Mouse (Mus musculus) cerebellum, adult 2 months (tissue): ENCODE data around the gene Tmem164.

Experiments used
- CTCF ChIP-seq: fragments of 200-500 bp; IDR thresholded peaks from 2 replicates; pipeline ENCODE4 v1.5.1; 2011; ENCODE audit warnings: low read depth, mild to moderate bottlenecking, control low read depth, low read length, moderate library complexity, borderline replicate concordance; ENCODE audit not compliant: insufficient read depth
- POLR2A ChIP-seq: fragments of 200-500 bp; IDR thresholded peaks from 2 replicates; pipeline ENCODE4 v1.6.1; 2011; ENCODE audit warnings: low read length, control low read depth, borderline replicate concordance; ENCODE audit not compliant: insufficient read depth

DNA sequence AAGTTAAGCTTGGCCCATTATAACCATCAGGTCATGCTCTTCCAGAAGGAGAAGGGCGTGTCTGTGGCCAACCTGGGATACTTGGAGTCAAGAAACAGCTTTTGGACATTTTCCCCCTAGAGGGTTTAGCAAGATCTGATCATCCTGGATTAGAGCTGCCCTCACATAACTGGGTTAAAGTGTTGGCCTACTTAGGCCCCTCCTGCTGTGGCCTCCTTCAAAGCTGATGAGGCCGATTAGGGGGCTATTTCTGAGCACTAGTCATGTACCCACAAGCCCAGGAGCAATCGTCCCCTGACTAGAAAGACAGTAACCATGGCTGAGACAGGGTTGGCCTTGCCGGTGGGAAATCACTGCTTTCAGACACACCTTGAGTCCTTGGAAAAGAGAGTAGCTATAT is 160.7 kb downstream of the Tmem164 start:
- TF ChIP-seq CTCF (no peak), POLR2A (no peak)
